Mouse (Mus musculus): Measurements from ENCODE around the gene Engase. TPM values are rescaled to one million over a fixed set of nuclear protein-coding genes. Genes with fewer than 3 reads are reported as not detected.

Engase gene
- total RNA-seq, 2 experiments from 2014 or later: 0.89 to 3.2 TPM

DNA sequence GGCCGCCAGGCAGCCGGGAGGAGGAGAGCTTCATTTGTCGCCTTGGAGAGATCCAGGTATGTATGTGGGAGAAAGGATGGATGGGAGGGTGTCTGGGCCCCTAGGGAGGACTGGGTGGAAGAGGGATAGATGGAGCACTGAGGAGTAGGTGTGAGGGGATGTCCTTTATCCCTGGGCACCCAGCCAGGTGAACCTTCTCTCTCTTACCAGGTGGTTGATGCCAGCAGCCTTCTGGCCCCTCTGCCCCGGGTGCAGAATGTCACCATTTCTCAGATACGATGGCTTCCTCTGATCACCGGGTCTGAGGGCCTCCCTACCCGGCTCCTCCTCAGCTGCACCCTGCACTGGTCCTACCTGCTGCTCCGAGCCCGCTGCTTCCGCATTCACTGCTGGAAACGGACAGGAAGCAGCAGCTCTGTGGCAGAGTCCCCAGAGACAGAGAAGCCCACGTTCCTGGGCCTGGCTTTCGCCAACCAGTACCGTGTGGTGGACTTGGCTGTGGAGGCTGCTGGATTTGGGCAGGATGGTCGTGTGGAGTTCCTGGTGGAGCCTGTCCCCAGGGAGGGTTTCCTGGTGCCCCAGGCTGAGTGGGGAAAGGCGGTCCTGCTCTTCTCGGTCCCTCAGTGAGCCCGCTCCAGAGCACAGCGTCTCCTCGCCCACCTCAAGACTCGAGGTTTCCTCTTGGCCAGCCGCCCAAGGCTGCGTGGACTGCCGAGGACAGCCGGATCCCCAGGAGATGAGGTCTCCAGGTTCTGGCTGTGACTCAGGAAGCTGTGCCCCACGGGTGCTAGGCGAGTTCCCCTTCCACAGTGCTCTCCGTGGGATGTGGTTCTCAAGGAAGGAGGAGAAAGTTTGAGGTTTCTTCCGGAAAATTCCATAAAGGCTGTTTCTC lies 10.5 kb downstream of the Engase start:
- ATAC-seq (replicated peaks; ENCODE audit: poor library complexity): no peak

DNA sequence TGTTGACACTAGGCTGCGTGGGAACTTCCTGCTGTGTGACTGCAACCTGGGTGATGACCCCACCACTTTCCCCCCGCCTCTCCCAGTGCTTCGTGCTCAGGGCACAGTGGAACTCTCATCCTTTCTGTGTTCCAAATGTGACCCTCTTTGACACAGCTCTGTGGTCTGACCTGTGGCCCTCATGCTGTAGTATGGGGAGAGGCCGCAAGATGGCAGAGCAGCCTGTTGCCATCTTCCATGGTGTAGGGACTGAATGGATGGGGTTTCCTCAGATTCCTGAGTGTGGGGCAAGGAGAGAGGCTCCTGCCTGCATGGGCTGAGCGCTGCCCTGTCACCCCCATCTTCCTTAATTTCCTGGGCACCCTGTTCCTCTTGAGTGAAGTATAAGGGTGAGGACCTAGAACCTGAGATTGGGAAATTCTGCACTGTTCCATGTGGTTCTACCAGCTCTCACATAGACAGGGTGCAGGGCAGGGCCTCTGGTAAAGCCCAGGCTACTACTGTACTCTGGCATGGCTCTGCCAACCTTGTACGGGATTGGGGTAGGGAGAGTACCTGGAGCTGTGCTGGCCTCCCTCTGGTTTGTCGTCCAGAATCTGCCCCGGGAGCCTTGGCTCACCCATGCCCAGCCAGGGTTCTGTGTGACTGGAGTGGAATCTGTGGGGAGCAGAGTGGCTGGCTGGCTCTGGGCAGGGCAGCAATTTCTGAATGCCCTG lies 11.7 kb downstream of the Engase start:
- no peak for ATAC-seq (replicated peaks; ENCODE audit: poor library complexity)

DNA sequence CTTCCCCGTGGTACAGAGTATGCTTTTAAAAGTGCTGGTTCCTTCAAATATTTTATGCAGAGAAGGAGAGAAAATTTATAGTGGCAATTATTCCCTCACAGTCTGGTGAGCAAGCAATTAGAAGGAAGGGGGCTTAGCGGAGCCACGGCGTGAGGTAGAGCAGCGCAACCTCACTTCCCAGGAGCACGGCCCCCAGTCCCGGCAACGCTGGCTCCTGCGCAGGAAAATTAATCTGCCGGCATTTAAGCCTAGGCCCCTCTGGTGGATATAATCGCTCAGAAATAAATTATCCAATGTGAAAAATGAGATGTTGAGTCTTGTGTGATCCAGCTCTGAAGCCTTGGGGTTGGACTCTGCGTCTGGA lies 12.3 kb downstream of the Engase start:
- ATAC-seq (replicated peaks; ENCODE audit: poor library complexity): no peak

DNA sequence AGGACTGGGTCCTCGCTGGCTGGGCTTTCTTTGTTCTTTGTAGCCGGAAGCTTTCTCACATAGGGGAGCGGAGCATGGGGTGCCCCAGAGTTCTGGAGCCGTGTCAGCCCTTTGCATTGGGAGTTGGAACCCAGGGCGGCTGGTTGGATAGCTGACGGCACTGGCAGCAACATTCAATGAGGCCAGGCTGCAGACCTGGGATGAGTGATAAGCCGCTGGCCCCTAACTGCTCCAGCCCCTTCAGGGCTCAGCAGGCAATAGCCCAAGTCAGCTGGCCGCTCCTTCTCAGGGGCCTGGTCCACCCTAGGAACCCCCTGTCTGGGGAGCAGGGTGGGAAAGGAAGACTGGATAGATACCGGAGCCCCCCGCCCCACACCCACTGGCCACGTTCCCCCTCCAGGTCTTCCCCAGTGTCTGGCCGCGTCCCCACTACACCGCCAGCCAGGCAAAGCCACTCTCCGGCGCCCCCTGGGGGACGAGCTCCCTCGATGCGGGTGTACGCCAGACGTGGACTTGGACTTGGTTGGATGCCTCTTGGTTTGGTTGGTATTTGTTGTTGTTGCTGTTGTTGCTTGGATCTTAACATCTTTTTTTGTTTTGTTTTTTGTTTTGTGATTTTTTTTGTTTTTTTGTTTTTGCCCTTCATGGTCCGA lies 14.1 kb downstream of the Engase start:
- ATAC-seq (replicated peaks; ENCODE audit: poor library complexity): peak; percentile 85

DNA sequence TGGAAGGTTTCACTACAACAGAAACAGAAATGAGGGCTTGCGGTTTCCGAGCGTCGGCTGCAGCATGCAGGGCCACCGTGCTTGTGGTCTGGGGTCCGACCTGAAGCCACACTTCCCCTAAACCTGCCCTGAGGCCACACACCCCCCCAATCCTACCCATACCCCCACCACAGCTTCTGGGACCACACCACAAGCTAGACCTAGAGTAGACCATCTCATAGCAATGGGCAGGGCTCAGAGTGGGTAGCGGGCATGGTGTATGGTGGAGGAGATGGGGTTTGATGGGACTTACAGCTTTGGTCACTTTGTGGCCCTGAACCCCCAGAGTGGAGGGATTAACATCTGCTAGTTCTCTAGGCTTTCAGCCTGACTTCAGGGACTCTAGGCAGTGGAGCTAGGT lies 14.6 kb downstream of the Engase start:
- no peak for ATAC-seq (replicated peaks; ENCODE audit: poor library complexity)

DNA sequence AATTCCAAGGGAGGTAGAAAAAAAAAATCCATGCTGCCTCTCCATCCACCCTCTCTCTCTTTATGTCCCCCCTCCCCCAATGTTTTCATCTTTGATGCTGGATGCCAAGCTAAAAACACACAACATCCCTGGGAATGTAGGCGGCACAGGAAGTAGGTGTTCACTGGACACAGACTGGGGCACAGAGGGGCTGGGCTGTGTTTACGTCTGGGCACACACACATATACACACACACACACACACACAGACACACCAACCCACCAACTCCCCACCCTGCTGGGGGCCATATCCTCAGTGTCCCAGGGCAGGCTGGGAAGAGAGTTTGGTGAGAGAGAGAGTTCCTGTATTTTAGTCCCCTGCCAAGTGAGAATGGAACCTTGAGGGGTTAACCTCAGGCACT lies 16.8 kb downstream of the Engase start:
- no peak for ATAC-seq (replicated peaks; ENCODE audit: poor library complexity)

DNA sequence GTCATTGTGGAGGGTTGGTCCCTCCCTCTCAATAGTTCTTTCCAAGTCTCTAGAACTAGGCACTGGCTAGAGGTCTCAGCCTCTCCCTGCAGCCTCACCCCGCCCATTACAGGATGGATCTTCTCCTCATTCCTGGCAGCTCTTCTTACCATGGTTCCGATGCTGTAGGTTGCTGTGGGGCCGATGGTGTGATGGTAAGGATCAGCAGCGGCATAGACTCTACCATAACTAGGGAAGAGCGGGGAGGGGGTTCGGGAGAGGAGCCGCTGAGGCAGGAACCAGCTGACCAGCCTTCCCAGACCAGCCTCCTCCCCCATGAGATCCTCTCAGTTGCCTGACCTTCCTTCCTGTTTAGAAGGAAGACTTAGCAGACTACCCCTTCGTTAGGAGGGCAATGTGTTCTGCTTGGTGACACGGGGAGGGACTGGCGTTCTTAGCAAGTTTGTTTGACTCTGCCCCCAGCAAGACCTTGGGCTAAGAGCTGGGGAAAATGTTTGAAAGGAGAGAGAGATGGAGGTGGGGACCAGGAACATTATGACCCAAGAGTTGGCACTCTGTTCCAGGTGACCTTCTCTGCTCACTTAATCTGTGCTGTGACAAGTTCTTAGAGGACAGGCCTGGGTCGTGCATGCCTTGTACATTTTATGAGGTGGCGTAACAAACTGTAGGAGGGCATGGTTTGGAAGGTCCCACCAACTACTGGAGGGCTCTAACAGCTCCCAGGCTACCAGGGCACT lies 17.5 kb downstream of the Engase start:
- ATAC-seq (replicated peaks; ENCODE audit: poor library complexity): no peak

DNA sequence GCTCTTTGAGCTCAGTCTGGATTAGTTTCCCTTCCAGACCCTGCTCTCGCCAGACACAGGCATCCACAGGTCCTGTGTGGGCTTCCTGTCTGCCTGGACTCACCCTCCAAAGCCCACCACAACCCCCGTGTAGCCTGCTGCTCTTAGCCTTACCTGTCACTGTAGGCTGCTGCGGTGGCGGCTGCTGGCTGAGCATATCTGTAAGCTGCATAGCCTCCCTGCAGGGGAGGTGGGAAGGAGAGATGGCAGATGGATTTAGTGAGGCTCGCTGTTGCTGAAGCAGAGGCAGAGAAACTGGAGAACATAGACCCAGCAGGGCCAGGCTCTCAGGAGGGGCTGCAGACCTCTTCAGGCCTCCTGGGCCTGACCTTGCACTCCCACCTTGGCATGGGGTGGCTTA lies 18.4 kb downstream of the Engase start:
- ATAC-seq (replicated peaks; ENCODE audit: poor library complexity): no peak

DNA sequence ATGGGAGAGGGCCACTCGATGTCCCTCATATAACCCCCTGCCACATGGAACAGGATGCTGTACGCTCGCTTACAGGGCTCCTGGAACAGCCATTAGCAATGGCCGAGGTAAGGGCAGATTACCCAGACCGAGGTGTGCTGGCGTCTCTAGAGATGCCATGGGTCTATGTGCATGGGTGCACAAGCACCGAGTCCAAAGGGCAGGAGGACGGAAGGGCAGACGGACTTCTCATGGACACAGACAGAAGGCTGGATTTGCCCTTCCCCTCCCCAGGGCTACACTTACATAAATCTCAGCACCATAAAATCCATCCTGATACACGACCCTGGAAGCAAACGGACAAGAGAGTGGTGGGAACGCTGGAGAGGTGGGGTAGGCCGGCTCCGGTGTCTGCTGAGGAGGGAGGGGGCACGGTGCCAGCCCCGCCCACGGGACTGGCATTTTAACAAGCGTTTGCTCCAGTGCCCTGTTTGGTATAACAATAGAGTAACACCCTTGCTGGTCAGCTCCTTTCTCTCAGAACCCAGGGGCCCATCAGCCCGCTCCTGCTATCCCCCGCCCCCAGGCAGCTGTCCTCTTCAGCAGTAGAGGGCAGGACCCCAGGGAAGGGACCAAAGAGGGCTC lies 19.5 kb downstream of the Engase start:
- ATAC-seq (replicated peaks; ENCODE audit: poor library complexity): no peak

DNA sequence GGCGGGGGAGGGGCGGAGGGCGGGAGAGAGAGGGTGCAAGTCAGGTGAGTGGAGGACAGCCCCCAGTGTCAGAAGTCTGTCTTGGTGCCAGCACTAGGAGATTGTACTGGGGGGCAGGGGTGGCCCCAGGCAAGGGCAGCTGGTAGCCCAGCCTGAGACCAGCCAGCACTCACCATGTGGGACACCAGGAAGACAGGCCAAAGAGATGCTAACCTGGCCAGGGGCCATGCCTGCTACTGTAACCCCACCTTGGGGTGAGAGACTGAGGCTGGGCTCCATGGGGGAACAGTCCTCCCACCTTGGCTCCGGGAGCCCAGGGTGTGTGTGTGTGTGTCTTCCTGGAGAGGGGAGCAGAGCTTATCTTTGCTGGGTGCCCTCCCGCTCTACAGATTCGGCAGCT lies 26.4 kb downstream of the Engase start:
- ATAC-seq (replicated peaks; ENCODE audit: poor library complexity): no peak

DNA sequence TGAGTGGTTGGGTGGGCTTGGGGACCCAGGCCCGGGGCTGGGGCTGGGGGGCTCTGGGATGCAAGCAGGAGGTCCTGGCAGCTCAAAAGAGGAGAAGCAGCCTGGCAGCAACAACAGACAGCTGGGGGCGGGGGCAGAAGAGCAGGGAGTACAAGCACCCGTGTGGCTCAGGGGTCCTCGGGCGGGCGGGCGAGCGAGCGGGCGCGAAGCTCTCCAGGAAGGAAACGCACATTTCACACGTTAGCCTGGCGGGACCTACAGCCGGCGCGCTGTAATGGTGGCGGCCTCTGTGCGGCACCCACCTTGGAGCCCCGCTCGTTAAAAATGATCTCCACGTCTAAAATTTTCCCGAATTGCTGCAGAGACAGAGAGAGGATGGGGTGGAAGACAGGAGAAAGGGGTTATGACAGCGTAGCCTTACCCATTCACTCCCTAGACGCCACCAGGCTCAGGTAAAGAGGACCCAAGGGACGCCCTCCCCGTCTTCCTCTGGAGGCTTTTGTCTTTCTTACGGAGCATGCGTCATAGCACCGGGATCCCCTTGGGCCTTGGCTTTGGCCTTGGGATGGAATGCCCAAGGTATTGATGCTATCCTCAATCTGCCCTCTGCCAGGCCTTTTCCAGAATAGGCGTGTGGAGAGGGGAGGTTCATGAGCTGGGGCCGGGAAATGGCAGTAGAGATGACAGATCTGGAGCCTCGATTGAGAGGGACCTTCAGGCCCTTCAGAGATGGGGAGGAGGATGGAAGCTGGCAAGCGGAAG lies 27.0 kb downstream of the Engase start:
- ATAC-seq (replicated peaks; ENCODE audit: poor library complexity): no peak

DNA sequence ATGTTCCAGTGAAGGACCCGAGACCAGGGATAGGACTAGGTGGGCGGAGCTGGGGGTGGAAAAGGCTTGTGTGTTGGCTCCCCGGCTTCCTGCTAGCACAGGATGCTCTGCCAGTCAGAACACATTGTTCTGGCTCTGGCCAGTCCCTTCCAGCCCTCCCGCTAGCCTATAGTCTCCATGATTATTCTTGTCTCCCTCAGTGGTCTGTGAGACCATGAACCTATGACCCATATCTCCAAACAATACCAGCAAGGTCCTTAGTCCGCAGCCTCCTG lies 27.5 kb downstream of the Engase start:
- no peak for ATAC-seq (replicated peaks; ENCODE audit: poor library complexity)

DNA sequence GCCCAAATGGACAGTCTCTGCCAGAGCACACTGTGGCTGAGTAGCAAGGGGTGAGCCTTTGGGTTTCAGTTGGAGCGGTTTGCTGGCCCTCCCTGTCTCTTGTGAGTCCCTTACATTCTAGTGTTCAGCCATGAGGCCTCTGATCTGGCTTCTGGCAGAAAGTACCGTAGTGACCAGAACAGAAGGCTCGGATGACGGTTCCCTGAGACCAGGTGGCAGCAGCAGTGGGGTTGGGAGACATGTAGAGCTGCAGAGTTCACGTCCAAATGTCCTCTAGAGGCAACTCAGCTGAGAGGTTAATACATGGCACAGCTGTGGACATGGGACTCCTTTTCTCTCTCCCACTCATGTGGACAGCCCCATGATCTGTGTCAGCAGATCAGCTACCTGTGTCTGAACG lies 30.5 kb downstream of the Engase start:
- ATAC-seq (replicated peaks; ENCODE audit: poor library complexity): no peak

DNA sequence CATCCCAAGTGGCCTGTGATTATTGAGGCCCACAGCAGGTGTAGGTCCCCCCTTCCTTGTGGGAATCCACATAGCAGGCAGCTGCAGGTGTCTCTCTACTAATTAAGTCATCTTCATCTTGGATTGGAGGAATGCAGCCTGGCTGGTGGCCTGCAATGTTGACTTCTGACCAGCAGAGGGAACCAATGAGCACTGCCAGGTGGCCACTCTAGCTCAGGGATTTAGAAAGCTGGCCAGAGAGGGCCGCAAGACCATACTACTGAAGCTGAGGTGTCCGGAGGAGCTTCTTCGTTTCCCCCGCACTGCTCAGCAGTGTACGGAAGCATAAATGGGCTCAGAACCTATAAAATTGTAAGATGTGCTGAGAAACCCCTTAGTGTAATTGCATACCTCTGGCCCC lies 31.3 kb downstream of the Engase start:
- peak; percentile 70 for ATAC-seq (replicated peaks; ENCODE audit: poor library complexity)

DNA sequence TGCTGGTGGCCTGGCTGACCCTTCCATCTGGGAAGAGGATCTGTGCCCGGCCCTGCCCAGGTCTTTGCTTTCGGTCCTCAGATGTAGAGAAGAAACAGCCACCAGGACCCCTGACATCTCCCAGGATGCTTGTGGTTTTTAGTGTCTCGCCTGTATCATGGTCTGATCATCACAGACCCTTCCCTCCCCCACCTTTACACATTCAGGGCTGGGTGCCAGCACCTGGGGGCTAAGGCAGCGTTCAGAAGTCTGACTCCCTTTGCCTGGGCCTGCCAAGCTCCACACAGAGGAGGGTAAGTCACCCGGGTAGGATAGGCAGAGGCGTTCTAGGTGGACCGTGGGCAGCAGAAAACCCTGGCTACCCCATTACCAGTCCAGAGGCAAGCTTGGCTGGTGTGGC lies 31.7 kb downstream of the Engase start:
- no peak for ATAC-seq (replicated peaks; ENCODE audit: poor library complexity)

DNA sequence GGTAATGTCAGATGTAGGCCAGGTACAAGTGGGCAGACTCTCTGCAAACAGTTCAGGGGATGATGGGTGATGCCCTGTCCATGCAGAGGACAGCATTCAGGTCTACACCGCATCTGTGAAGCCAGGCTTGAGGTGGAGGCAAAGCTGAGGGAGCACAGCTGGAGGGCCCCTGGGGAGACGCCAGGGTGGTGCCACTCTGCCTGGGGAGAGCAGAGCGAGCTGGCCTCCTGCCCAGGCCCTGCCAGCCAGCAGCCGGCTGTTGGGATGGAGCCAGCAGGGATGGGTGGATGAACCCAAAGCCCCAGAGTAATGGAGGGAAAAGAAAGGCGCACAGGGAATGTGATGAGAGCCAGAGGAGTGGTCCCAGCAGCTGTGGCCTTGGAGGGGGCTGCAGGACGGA lies 35.2 kb downstream of the Engase start:
- ATAC-seq (replicated peaks; ENCODE audit: poor library complexity): no peak

DNA sequence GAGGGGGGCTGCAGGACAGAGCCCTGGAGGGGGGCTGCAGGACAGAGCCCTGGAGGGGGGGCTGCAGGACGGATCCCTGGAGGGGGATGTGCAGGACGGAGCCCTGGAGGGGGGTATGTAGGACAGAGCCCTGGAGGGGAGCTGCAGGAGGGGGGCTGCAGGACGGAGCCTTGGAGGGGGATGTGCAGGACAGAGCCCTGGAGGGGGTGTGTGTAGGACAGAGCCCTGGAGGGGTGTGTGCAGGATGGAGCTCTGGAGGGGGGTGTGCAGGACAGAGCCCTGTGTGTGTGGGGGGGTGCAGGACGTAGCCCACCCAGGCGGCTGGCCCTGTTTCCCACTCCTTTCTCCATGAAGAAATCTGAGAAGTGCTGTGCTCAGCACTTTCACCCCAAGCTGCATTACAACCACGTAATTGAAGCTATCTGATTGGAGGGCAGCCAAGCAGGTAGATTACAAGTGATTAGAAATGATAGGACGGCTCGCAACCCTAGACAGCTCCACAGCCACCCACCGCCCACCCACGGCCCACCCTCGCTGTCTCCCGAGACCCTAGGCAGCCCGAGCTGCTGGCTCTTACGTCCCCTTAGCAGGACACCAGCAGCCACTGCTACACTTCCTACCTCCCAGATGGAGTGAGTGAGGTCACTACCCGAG lies 35.8 kb downstream of the Engase start:
- ATAC-seq (replicated peaks; ENCODE audit: poor library complexity): no peak

DNA sequence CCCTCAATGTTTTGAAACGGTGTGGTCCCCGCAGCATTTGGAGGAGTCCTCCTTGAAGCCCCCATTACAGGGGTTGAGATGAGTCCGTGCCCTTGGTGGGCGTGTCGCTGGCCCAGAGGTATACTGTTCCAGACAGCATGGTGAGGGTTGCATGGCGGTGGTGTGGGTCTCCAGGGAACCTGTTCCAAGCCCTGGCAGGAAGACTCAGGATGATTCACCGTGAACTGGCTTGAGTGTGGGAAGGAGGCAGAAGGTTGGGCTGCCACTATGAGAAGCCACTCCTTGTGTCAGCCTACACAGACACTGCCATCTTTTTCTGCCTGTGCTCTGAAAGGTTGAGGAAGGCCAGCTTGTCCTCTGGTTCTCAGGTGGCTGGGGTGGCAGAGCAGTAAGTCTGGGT lies 41.3 kb downstream of the Engase start:
- ATAC-seq (replicated peaks; ENCODE audit: poor library complexity): no peak

DNA sequence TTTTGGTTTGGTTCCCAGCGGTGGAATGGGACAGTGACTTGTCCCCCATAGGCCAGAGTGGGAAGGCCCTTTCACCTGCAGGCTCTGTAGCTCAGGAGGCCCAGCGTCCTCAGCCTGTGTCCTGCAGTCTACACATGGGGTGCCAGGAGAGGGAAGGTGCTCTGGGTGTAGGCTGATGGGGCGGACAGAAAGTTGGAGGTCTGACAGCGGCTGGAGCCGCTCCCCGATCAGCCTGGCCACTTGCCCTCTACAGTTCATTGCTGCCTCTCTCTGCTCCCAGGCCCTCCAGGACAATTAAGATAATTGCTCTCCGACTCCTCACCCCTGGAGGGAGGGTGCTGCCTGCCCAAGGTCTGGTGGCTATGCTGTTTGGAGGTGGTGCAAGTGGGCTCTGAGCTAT lies 42.1 kb downstream of the Engase start:
- ATAC-seq (replicated peaks; ENCODE audit: poor library complexity): no peak

DNA sequence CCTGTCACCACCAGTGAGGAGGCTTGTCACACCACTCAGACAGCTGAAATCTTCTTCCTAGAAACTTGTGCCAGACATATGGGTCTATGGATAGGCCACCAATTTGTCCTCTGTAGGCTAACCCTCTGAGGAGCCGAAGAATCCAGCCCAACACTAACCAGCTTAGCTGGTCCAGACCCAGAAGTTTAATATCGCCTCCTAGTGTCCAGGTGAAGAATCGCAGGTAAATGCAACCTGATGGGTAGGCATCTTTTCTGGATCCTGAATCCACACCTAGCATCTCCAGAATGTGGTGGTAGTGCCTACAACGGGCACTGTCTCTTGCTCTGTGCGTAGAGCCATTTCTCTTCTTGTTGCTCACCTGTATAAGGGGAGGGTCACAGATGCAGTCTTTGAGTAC lies 43.6 kb downstream of the Engase start:
- no peak for ATAC-seq (replicated peaks; ENCODE audit: poor library complexity)
